Comparison of ENCODE assay signal across 19 mouse cellular contexts in the genomic region with DNA sequence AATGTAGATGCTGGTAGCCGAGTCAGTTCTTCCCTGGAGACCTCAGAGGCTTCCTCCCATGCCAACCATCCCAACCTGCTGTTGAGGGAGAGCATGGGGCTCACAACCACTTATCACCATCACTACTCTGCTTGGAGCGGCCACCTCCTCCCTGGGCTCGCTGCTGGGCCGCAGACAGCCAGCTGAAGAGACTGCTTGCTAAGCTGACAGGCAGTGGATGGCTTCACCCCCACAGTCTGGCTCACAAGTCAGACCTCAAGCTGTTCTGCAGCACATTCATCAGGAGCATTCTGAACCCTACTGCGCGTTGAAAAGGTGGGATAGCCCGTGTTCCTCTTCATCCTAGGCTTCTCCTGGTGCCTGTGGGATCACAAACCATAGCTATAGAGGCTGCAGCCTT. TPM values are rescaled to one million over a fixed set of nuclear protein-coding genes. Genes with fewer than 3 reads are reported as not detected.
DNase-seq lines count a peak whose midpoint lies in the region; ATAC-seq and TF ChIP-seq lines count a peak whose summit lies in the region.
"Had no signal": no experiment of that assay in that cellular context is flagged by ENCODE, and none has a peak within 500 bp of the region (broad histone marks: within the 10 kb centered on the region; RNA-seq: fewer than 3 reads in every experiment).

No protein-coding gene starts in this region.

- TF ChIP-seq CTCF in forebrain, postnatal 0 days (IDR thresholded peaks at IDR 0.05; ENCODE audit: low read depth) = no peak
- no peak for TF ChIP-seq CTCF in cortical plate, adult 2 months (IDR thresholded peaks at IDR 0.05; ENCODE audit: extremely low read depth, insufficient read depth, low read length)

- WGBS in forebrain, postnatal 0 days = 65% methylated on average over 7 of the region's 7 CpGs
- WGBS in forebrain, embryonic 16.5 days = 80% methylated on average over 7 of the region's 7 CpGs
- 70% methylated on average over 7 of the region's 7 CpGs for WGBS in neural tube, embryonic 15.5 days

- H3K27ac ChIP-seq in forebrain, postnatal 0 days (ENCODE audit: low read depth, low read length) = no peak overlapping the region
- H3K27ac ChIP-seq in forebrain, embryonic 16.5 days (ENCODE audit: low read length) = no peak overlapping the region
- peak overlapping the region; percentile 74 for H3K27ac ChIP-seq in cortical plate, adult 2 months (ENCODE audit: insufficient read depth, low read length)
- peak overlapping the region; percentile 5; the same call in 1 of the 2 replicates for H3K27ac ChIP-seq in neural tube, embryonic 15.5 days (replicated peaks)
- H3K27ac ChIP-seq: embryonic facial prominence, embryonic 10.5 days; heart, embryonic 13.5 days; kidney, postnatal 0 days; liver, embryonic 13.5 days had no signal

- 0 out of 2 replicates have a peak, but pooled peaks cover 3% of the 10 kb centered on the region for H3K4me1 ChIP-seq in forebrain, postnatal 0 days (ENCODE audit: insufficient read depth)
- H3K4me1 ChIP-seq in forebrain, embryonic 16.5 days (replicated peaks; ENCODE audit: control insufficient read depth, insufficient read depth, low read length) = no peaks in the 10 kb centered on the region; the same call in 1 of the 2 replicates
- H3K4me1 ChIP-seq in cortical plate, adult 2 months (ENCODE audit: control insufficient read depth, insufficient read depth, low read length) = peaks cover 22% of the 10 kb centered on the region
- H3K4me1 ChIP-seq in neural tube, embryonic 15.5 days = peaks cover 13% of the 10 kb centered on the region
- H3K4me1 ChIP-seq: embryonic facial prominence, embryonic 10.5 days; heart, embryonic 13.5 days; liver, embryonic 13.5 days had no signal

- H3K27me3 ChIP-seq in forebrain, postnatal 0 days (ENCODE audit: insufficient read depth, low read length) = no peaks in the 10 kb centered on the region
- H3K27me3 ChIP-seq in forebrain, embryonic 16.5 days (replicated peaks; ENCODE audit: control insufficient read depth, insufficient read depth, low read length) = no peaks in the 10 kb centered on the region
- H3K27me3 ChIP-seq in neural tube, embryonic 15.5 days (replicated peaks) = no peaks in the 10 kb centered on the region
- H3K27me3 ChIP-seq: liver, embryonic 13.5 days had no signal

- H3K9ac ChIP-seq in forebrain, postnatal 0 days = no peak overlapping the region
- H3K9ac ChIP-seq in forebrain, embryonic 16.5 days (replicated peaks; ENCODE audit: low read depth, low read length) = no peak overlapping the region
- no peak overlapping the region for H3K9ac ChIP-seq in neural tube, embryonic 15.5 days (replicated peaks)
- H3K9ac ChIP-seq: heart, embryonic 13.5 days; liver, embryonic 13.5 days had no signal

- ATAC-seq in forebrain, postnatal 0 days = peak; percentile 48
- no peak for ATAC-seq in forebrain, embryonic 16.5 days
- no peak for ATAC-seq in neural tube, embryonic 15.5 days (ENCODE audit: low FRiP score)
- no peak for ATAC-seq in megakaryocyte progenitor cell, adult 5-6 weeks (replicated peaks; ENCODE audit: poor library complexity)
- ATAC-seq: intestine, postnatal 0 days; lung, postnatal 0 days had no signal

- 0 out of 2 replicates have a peak, but pooled peaks have one; percentile 38 for TF ChIP-seq POLR2A in cortical plate, adult 2 months (IDR thresholded peaks at IDR 0.05; ENCODE audit: extremely low read depth, insufficient read depth, low read length)

- no peak for DNase-seq in forebrain, postnatal 0 days
- peak; percentile 47 to 68 for DNase-seq in left cerebral cortex, adult 18-20 months (ENCODE audit: low spot score in 2 of 2)
- no peak for DNase-seq in left cerebral cortex, adult 11 months (ENCODE audit: low spot score)
- no peak for DNase-seq in heart, adult 8-10 months (ENCODE audit: low spot score)
- DNase-seq: adrenal gland, postnatal 14 days; heart, postnatal 4 days; liver, embryonic 13.5 days; thymus, postnatal 25 days had no signal

- no peak overlapping the region for H3K4me2 ChIP-seq in forebrain, postnatal 0 days (ENCODE audit: low read depth)
- no peak overlapping the region for H3K4me2 ChIP-seq in forebrain, embryonic 16.5 days (ENCODE audit: low read length)
- H3K4me2 ChIP-seq in neural tube, embryonic 15.5 days = no peak overlapping the region
- H3K4me2 ChIP-seq: heart, embryonic 13.5 days; liver, embryonic 13.5 days had no signal

- no peaks in the 10 kb centered on the region for H3K9me3 ChIP-seq in forebrain, postnatal 0 days (ENCODE audit: low read length)
- no peaks in the 10 kb centered on the region for H3K9me3 ChIP-seq in forebrain, embryonic 16.5 days (ENCODE audit: control insufficient read depth, low read length)
- H3K9me3 ChIP-seq in neural tube, embryonic 15.5 days (replicated peaks) = no peaks in the 10 kb centered on the region
- H3K9me3 ChIP-seq: embryonic facial prominence, embryonic 10.5 days; heart, embryonic 13.5 days; liver, embryonic 13.5 days; megakaryocyte, embryonic 14.5 days had no signal

- no peaks in the 10 kb centered on the region for H3K36me3 ChIP-seq in forebrain, postnatal 0 days (ENCODE audit: insufficient read depth)
- no peaks in the 10 kb centered on the region for H3K36me3 ChIP-seq in forebrain, embryonic 16.5 days (ENCODE audit: control insufficient read depth, insufficient read depth)
- no peaks in the 10 kb centered on the region for H3K36me3 ChIP-seq in neural tube, embryonic 15.5 days
- H3K36me3 ChIP-seq: embryonic facial prominence, embryonic 10.5 days; heart, embryonic 13.5 days; liver, embryonic 13.5 days had no signal

- no peak overlapping the region for H3K4me3 ChIP-seq in forebrain, postnatal 0 days (ENCODE audit: low read depth, low read length)
- no peak overlapping the region for H3K4me3 ChIP-seq in forebrain, embryonic 16.5 days (replicated peaks; ENCODE audit: low read length)
- no peak overlapping the region for H3K4me3 ChIP-seq in cortical plate, adult 2 months (ENCODE audit: insufficient read depth, low read length)
- no peak overlapping the region for H3K4me3 ChIP-seq in neural tube, embryonic 15.5 days (replicated peaks)
- H3K4me3 ChIP-seq: embryonic facial prominence, embryonic 10.5 days; erythroblast, embryonic 14.5 days; heart, embryonic 13.5 days; liver, embryonic 13.5 days; megakaryocyte, embryonic 14.5 days had no signal

RNA-seq across cellular contexts. Expression of gene Lrrc27, which starts 54.2 kb away (rescaled TPM):
- total RNA-seq in forebrain, postnatal 0 days (2014; rRNA removed) = 2.5 and 8.1 TPM in 2 replicates
- 4.2 and 5.1 TPM in 2 replicates for polyA plus RNA-seq in forebrain, postnatal 0 days (2015; fragmentation: Nextera tagmentation; extraction: Ambion mirVana)
- 3.6 and 4.6 TPM in 2 replicates for polyA plus RNA-seq in forebrain, embryonic 16.5 days (2015; fragmentation: Nextera tagmentation; extraction: Ambion mirVana)
- 10 to 100 TPM in 1 of 2 experiments, 1 to 10 TPM in 1; 6.6 to 10.6 TPM for total RNA-seq in left cerebral cortex, adult 18-20 months (2021)
- 11.0 and 12.9 TPM in 2 replicates for polyA plus RNA-seq in cortical plate, adult 2 months (2012; rRNA removed)
- polyA plus RNA-seq in neural tube, embryonic 15.5 days (2015; fragmentation: Nextera tagmentation; extraction: Ambion mirVana) = 4.4 and 5.1 TPM in 2 replicates
- 10 to 100 TPM; 15.6 to 18.8 (median 16.4) TPM for total RNA-seq in heart, adult 8-10 months (2022)
- total RNA-seq in megakaryocyte progenitor cell, adult 5-6 weeks (2015) = 1.2 and 2.0 TPM in 2 replicates
- total RNA-seq in megakaryocyte progenitor cell, adult 5-6 weeks (2017) = 1.4 and 2.1 TPM in 2 replicates
- polyA plus RNA-seq: erythroblast, embryonic 14.5 days had no signal

RNA-seq across cellular contexts. Expression of gene Stk32c, which starts 54.6 kb away (rescaled TPM):
- 26.3 and 30.7 TPM in 2 replicates for total RNA-seq in forebrain, postnatal 0 days (2014; rRNA removed)
- polyA plus RNA-seq in forebrain, postnatal 0 days (2015; fragmentation: Nextera tagmentation; extraction: Ambion mirVana) = 1.7 and 2.8 TPM in 2 replicates
- 1.3 and 2.3 TPM in 2 replicates for polyA plus RNA-seq in forebrain, embryonic 16.5 days (2015; fragmentation: Nextera tagmentation; extraction: Ambion mirVana)
- 100 to 1,000 TPM; 179 to 185 TPM for total RNA-seq in left cerebral cortex, adult 18-20 months (2021)
- polyA plus RNA-seq in cortical plate, adult 2 months (2012; rRNA removed) = 140 and 154 TPM in 2 replicates
- 2.5 TPM in 2 replicates for polyA plus RNA-seq in neural tube, embryonic 15.5 days (2015; fragmentation: Nextera tagmentation; extraction: Ambion mirVana)
- total RNA-seq in heart, adult 8-10 months (2022) = under 1 TPM; 0.41 to 0.92 (median 0.43) TPM
- total RNA-seq in megakaryocyte progenitor cell, adult 5-6 weeks (2015) = not detected in 2 replicates
- total RNA-seq in megakaryocyte progenitor cell, adult 5-6 weeks (2017) = not detected in 2 replicates
- polyA plus RNA-seq: erythroblast, embryonic 14.5 days; liver, embryonic 13.5 days had no signal

Comparison
In these comparisons a context has a peak if more than half of its experiments do, and no peak if none do; other contexts are left out.
1. DNase-seq: peak in left cerebral cortex, adult 18-20 months (2 of 2); none in forebrain, postnatal 0 days (single experiment), left cerebral cortex, adult 11 months (single experiment) and heart, adult 8-10 months (single experiment).
2. H3K27ac ChIP-seq: peak in cortical plate, adult 2 months (single experiment) and neural tube, embryonic 15.5 days (single experiment); none in forebrain, postnatal 0 days (single experiment) and forebrain, embryonic 16.5 days (single experiment).
3. RNA of gene Stk32c, which starts 54.6 kb away (total RNA-seq): 179 to 185 TPM in left cerebral cortex, adult 18-20 months and 26.3 to 30.7 TPM in forebrain, postnatal 0 days; 0.41 to 0.92 TPM in heart, adult 8-10 months and not detected in megakaryocyte progenitor cell, adult 5-6 weeks; every median in the first group is over 10 times any median in the second.